Mouse (Mus musculus) c-Kit-positive CD71-positive TER-119-positive erythroid progenitor cells, embryonic 14.5 days (primary cell): ENCODE data around the gene Kdm4a.
A peak's percentile ranks its signal among the peaks of the same experiment; 100 is the strongest.

Experiments used
- DNase-seq: peaks from one replicate; pipeline ENCODE4 v3.0.0-alpha.2; 2013; ENCODE audit warnings: low spot score

Kdm4a gene

DNA sequence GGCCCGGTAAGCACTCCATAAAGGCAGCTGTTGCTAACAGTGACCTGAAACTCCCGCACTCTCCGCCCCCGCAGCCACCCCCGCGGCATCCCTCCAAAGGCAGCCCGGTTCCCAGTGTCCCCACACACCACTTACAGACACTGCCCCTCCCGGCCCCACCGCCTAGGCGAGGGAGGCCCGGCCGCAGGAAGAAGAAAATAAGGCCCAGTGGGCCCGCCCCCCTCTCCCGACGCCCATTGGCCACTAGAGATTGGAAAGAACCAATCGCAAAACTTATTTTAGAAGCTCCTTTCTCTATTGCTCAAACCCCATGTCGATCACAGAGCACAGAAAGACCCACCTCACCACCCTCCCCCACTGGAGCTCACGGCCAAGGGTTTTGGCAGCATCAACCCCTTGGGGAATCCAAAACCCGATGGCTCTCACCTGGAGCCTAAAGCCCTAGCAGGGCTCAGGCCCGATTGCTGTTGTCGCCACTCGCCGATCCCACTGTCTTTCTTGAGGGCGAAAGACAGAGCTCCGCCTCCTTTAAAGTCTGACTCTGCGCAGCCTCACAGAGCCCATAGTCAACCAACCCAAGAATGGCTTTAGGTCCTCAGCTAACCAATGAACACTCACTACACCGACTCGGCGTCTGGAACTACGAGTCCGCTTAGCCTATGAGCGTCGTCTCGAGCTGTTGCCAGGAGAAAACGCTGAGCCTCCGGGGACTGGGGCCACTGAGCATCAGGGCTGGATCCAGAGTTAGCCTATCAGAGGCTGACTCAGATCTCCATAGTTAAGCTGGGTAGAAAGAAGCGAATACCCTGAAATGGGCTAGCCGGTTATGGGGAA is at the start of gene Kdm4a:
Gene Kdm4a (minus strand): TSS at position 577 of the 834 bp plus-strand sequence.
- DNase-seq, result peak; percentile 96

DNA sequence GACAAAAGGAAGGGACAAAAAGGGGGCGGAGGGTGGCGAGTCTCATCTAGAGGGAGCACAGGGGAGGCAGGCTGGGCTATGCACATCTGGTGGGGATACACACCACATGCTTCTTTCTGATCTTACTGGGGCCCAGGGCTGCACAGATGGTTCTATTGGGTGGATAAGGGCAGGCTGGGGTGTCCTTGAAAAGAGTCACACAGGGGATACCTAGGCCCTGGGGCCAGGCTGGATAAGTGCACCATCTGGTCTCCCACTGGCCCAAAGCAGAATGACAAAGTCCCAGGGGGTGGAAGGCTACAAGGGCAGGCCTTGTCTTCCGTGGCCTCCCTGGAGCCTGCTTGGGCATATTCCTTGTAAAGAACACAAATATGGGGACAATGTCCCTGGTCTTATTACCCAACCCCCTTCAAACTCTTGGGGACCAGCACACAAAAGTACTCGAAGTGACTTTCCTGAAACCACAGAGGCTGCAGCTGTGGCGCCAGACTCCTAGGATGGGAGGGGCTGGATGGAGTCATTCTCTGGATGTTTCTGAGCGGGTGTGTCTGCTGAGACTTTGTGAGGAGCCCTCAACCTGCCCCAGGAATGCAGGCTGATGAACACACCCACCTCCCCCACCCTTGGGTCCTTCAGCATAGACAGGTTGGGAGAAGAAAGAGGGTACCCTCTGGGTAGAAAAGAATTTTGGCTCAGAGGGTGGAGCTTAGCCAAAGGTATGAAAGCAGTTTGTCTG is 49.4 kb upstream of the Kdm4a start:
- DNase-seq, result no peak

- no peak for DNase-seq
Observed at GRCm38 (mm10) chr4:118227398-118227797, 47.6 kb upstream of the Kdm4a start.

DNA sequence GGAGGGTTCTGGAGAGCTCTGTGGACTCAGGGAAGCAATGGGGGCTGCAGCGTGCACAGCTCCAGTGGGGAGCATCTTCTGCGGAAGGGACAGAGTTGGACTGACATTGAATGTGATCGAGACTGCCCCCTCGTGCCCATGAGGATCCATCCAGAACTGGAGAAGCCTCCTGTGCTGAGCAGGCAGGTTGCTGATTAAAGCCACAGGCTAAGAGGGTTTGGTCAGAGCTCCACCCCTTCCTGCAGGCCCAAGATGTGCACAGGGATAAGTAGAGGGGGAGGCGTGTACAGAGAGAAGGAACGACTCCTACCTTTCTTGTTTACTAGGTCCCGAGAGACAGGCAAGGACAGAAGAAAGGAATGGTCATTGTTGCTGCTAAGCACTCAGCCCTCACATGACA is 41.4 kb upstream of the Kdm4a start:
- DNase-seq, result peak; percentile 16

GRCm38 (mm10) chr4:118220756-118221155 is 40.9 kb upstream of the Kdm4a start:
- no peak for DNase-seq

DNA sequence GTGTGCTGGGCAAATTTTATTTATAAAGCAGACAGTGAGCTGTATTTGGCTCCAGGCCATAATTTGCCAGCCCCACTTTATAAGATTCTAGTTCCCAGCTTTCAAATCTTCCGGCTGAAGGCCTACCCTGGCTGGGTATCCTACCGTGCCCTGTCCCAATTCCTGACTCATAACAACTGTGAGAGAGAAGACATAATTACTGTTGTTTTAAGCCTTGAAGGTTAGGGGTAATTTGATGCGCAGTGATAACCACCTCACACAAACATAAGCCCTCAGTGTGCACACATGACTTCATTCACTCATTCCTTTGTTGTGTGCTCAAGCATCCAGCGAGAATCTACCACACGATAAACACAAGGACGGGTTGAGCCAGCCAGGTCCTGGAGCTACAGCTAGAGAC is 39.6 kb upstream of the Kdm4a start:
- DNase-seq, result no peak

DNA sequence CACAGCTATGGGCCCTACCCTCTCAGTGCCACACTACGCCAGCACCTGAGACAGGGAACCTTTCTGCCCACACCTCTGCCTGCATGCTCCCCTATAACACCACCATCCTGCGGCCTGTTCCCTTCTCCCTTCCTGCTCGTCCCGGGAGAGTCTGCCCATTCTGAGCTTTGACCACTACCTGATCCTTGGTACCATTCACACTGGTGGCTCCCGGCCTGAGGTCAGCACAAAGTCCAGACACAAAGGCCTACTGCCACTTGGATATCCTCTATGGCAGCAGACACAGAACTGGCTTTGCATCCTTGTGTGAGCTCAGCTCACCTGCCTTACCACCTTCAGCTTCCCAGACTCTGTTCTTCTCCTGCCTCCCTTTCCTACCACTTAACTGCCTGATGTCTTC is 38.7 kb upstream of the Kdm4a start:
- no peak for DNase-seq

DNA sequence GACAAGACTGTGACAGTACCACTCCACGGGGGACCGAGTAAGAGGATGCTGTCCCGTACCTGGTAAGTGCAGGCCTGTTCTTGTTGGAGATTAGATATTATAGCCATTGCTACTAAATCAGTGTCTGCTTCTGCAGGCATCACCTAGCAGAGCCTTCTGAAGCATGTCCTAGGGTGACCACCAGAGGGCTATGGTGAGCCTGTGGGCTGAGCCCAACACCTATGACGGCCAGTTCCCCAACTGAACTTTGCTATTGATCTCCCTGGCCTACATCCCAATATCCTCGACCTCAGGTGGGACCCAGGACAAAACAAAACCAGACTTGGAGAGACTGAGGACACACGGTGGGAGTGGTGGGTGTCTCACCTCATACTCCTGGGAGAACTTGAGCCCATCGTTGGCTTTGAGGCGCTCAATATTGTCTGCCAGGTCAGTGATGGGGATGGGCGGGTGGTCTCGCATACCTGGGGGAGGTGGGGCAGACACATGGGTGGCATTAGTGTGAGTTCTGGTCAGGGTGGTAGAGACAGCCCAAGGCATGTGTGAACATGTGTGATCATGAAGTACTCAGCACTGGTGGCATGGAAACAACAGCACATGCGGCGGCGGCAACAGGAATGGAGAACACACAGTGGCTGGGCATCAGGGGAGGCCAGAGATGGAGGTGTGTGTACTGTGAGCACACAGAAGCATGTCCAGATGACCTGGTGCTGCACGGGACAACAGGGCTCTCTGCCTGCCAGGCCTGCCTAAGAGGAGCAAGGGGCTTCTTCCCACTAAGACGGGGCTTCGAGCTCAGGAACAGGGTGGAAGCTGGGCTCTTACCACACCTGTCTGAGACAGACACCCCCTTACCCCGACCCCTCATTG is 37.1 kb upstream of the Kdm4a start:
- DNase-seq, result peak; percentile 20

DNA sequence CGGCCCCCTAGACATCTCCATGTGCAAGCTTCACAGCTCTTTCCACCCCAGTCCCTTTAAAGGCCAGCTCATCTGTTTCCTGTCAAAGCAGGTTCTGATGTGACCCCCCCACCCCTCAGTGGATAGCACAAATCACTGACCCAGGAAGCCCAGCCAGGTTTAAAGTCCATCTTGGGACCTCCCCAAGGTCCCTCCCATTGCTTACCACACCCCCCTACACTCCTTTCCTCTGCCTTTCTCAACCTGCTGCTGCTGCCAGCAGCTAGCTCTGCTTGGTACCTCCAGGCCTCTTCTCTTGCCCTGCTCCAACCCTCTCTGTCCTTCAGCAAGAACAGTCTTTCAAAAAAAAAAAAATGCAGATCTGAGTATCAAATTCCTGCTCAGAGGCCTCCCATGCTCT is 35.0 kb upstream of the Kdm4a start:
- no peak for DNase-seq

GRCm38 (mm10) chr4:118206918-118207640 is 27.2 kb upstream of the Kdm4a start:
- no peak for DNase-seq

GRCm38 (mm10) chr4:118205906-118206305 is 26.1 kb upstream of the Kdm4a start:
- DNase-seq, result no peak

- no peak for DNase-seq
Observed at GRCm38 (mm10) chr4:118199093-118199492, 19.2 kb upstream of the Kdm4a start.

- DNase-seq, result no peak
Observed at GRCm38 (mm10) chr4:118198606-118199005, 18.8 kb upstream of the Kdm4a start.

GRCm38 (mm10) chr4:118196185-118196584 is 16.3 kb upstream of the Kdm4a start:
- DNase-seq, result no peak

GRCm38 (mm10) chr4:118180301-118181080 is 648 bp upstream of the Kdm4a start:
- peak; percentile 37 for DNase-seq

GRCm38 (mm10) chr4:118178952-118179466 is 834 bp downstream of the Kdm4a start:
- DNase-seq, result peak; percentile 22

DNA sequence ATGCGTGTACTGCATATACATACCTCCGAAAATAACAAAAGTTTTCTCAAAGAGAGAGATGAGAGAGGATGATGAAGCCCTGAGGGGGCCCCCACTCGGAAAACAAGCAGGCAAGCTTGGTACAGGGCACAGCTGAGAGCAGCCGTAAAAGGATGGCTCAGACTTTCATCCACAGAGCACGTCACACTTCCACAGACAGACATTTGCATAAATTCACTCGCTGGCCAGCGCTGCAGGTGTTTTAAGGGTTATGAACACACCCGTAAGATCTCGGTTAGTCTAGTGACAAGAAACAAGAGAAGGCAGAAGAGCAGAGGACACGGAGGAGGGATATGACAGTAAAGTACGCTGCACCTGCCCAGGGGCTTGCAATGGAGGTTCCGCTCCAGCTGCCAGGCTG is 7.4 kb downstream of the Kdm4a start:
- DNase-seq, result no peak

- peak; percentile 14 for DNase-seq
Observed at GRCm38 (mm10) chr4:118171006-118171405, 8.8 kb downstream of the Kdm4a start.

DNA sequence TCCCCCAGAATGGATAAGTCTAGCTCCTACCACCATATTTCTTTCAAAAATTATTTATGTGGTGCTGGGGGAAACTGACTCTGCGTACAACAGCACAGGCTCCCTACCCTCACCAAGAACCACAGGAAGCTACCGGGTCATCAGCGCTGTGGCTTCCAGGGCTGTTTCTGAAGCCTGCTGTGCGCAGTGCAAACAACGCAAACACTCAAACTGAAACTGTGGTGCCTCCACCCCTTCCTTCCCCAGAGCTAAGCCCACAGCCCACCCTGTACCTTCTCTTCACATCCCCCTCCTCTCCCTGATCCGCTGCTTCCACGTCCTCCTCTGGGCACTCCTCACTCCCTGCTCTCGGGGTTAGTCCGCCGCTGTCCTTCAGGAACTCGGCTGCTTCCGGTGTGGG is 17.7 kb downstream of the Kdm4a start:
- DNase-seq, result no peak

- DNase-seq, result no peak
Observed at GRCm38 (mm10) chr4:118157666-118158065, 22.2 kb downstream of the Kdm4a start.

- no peak for DNase-seq
Observed at GRCm38 (mm10) chr4:118156559-118156958, 23.3 kb downstream of the Kdm4a start.
